ENCODE assay signal across 8 mouse cellular contexts in the genomic region with DNA sequence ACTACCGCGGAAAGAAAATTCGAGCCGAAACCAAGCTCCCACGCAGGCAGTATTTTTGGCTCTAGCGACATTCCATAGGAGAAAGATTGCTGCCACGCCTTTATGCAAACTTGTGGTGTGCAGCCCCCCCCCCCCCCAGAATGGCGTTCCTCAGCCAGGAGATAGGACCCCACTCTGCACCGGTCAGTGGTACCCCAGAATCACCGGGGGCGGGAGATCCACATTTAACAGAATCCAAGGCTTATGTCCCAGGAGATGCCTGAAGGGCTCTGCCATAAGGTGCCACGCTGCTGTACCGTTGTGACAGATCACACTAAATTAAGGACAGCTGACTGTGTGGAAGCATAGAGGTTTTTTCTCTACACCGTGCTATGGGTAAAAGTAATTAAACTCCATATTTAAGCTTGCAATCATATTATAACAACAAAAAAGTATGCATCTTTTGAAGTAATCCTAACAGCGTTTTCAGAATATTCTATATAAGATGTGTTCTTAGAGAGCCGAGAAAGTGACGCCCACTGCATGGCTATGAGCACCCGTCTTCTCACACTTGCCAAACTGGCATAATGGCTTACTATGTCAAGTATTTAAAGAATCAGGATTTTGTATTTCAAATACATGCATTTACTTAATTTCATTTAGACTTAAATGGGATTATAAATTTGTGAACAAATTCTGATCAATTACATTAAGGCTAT.
A peak's percentile ranks its signal among the peaks of the same experiment; 100 is the strongest.
DNase-seq lines count a peak whose midpoint lies in the region; ATAC-seq and TF ChIP-seq lines count a peak whose summit lies in the region.

No protein-coding gene starts in this region.

- no peak for TF ChIP-seq POLR2A in lung, adult 2 months (IDR thresholded peaks at IDR 0.05; ENCODE audit: borderline replicate concordance, extremely low read depth, low read depth, low read length)

- no peaks in the 10 kb centered on the region for H3K36me3 ChIP-seq in embryonic facial prominence, embryonic 11.5 days (replicated peaks; ENCODE audit: control insufficient read depth, insufficient read depth, low read depth, low read length)
- no peaks in the 10 kb centered on the region for H3K36me3 ChIP-seq in hindbrain, embryonic 16.5 days (ENCODE audit: control insufficient read depth, insufficient read depth, low read length)
- H3K36me3 ChIP-seq in midbrain, postnatal 0 days (ENCODE audit: insufficient read depth, low read length), result no peaks in the 10 kb centered on the region

- peak; percentile 63; the same call in 1 of the 2 replicates for ATAC-seq in embryonic facial prominence, embryonic 11.5 days (replicated peaks; ENCODE audit: insufficient number of reproducible peaks, low FRiP score, low TSS enrichment, low read depth)
- peak; percentile 68 for ATAC-seq in hindbrain, embryonic 16.5 days
- peak; percentile 71 for ATAC-seq in midbrain, postnatal 0 days (ENCODE audit: low FRiP score)

- no peaks in the 10 kb centered on the region for H3K27me3 ChIP-seq in embryonic facial prominence, embryonic 11.5 days (ENCODE audit: control insufficient read depth, insufficient read depth, low read length)
- no peaks in the 10 kb centered on the region for H3K27me3 ChIP-seq in hindbrain, embryonic 16.5 days (replicated peaks; ENCODE audit: control insufficient read depth, insufficient read depth, low read length)
- H3K27me3 ChIP-seq in midbrain, postnatal 0 days (ENCODE audit: insufficient read depth, low read length), result no peaks in the 10 kb centered on the region

- DNase-seq in lung, adult 2 months, result no peak
- no peak for DNase-seq in lung, postnatal 14 days
- peak; percentile 21 for DNase-seq in embryonic facial prominence, embryonic 11.5 days (ENCODE audit: low spot score)
- DNase-seq in midbrain, postnatal 0 days (ENCODE audit: low spot score), result peak; percentile 45
- DNase-seq in spleen, postnatal 10 days (ENCODE audit: low spot score in 2 of 2), result no peak
- DNase-seq in thymus, postnatal 10 days (ENCODE audit: low spot score in 2 of 2), result no peak
- DNase-seq in frontal cortex, postnatal 14 days (ENCODE audit: low spot score in 2 of 2), result no peak

- H3K4me2 ChIP-seq in embryonic facial prominence, embryonic 11.5 days (ENCODE audit: low read depth, low read length), result peak overlapping the region; percentile 57
- H3K4me2 ChIP-seq in hindbrain, embryonic 16.5 days (ENCODE audit: low read length), result peak overlapping the region; percentile 59
- H3K4me2 ChIP-seq in midbrain, postnatal 0 days (ENCODE audit: low read depth, low read length, poor library complexity, severe bottlenecking), result peak overlapping the region; percentile 75

- no peaks in the 10 kb centered on the region for H3K4me1 ChIP-seq in lung, adult 2 months (ENCODE audit: control insufficient read depth, insufficient read depth, low read length)
- H3K4me1 ChIP-seq in embryonic facial prominence, embryonic 11.5 days (ENCODE audit: control insufficient read depth, insufficient read depth, low read length), result peaks cover 2% of the 10 kb centered on the region; the same call in 1 of the 2 replicates
- H3K4me1 ChIP-seq in hindbrain, embryonic 16.5 days (ENCODE audit: control insufficient read depth, insufficient read depth, low read depth, low read length), result peaks cover 14% of the 10 kb centered on the region
- no peaks in the 10 kb centered on the region for H3K4me1 ChIP-seq in midbrain, postnatal 0 days (ENCODE audit: insufficient read depth, low read length)

- peak overlapping the region; percentile 71 for H3K4me3 ChIP-seq in lung, adult 2 months (replicated peaks; ENCODE audit: extremely low read depth, low read depth, low read length)
- H3K4me3 ChIP-seq in embryonic facial prominence, embryonic 11.5 days (ENCODE audit: low read depth, low read length), result peak overlapping the region; percentile 49
- H3K4me3 ChIP-seq in hindbrain, embryonic 16.5 days (ENCODE audit: low read length), result peak overlapping the region; percentile 41
- H3K4me3 ChIP-seq in midbrain, postnatal 0 days (ENCODE audit: low read depth, low read length), result peak overlapping the region; percentile 45

- no peaks in the 10 kb centered on the region for H3K9me3 ChIP-seq in embryonic facial prominence, embryonic 11.5 days (replicated peaks; ENCODE audit: control insufficient read depth, low read length)
- no peaks in the 10 kb centered on the region for H3K9me3 ChIP-seq in hindbrain, embryonic 16.5 days (ENCODE audit: control insufficient read depth, low read length)
- H3K9me3 ChIP-seq in midbrain, postnatal 0 days (ENCODE audit: low read length), result no peaks in the 10 kb centered on the region

- peak overlapping the region; percentile 74 for H3K9ac ChIP-seq in embryonic facial prominence, embryonic 11.5 days (replicated peaks; ENCODE audit: low read length)
- peak overlapping the region; percentile 73 for H3K9ac ChIP-seq in hindbrain, embryonic 16.5 days (ENCODE audit: low read depth, low read length)
- H3K9ac ChIP-seq in midbrain, postnatal 0 days (replicated peaks; ENCODE audit: low read length, poor library complexity, severe bottlenecking), result peak overlapping the region; percentile 60

- WGBS in lung, adult 2 months, result 17% methylated on average over 18 of the region's 18 CpGs
- WGBS in embryonic facial prominence, embryonic 11.5 days, result 3% methylated on average over 18 of the region's 18 CpGs
- WGBS in hindbrain, embryonic 16.5 days, result 2% methylated on average over 17 of the region's 18 CpGs
- WGBS in midbrain, postnatal 0 days, result 3% methylated on average over 18 of the region's 18 CpGs

- peak overlapping the region; percentile 83 for H3K27ac ChIP-seq in embryonic facial prominence, embryonic 11.5 days (replicated peaks; ENCODE audit: low read depth, low read length)
- peak overlapping the region; percentile 87 for H3K27ac ChIP-seq in hindbrain, embryonic 16.5 days (ENCODE audit: low read depth, low read length)
- H3K27ac ChIP-seq in midbrain, postnatal 0 days (ENCODE audit: low read depth, low read length), result peak overlapping the region; percentile 92

- no peak for TF ChIP-seq CTCF in lung, adult 2 months (IDR thresholded peaks at IDR 0.05; ENCODE audit: insufficient read depth, low read length)
- TF ChIP-seq CTCF in midbrain, postnatal 0 days (IDR thresholded peaks at IDR 0.05), result no peak

Comparison
In these comparisons a context has a peak if more than half of its experiments do, and no peak if none do; other contexts are left out.
1. DNase-seq: peak in embryonic facial prominence, embryonic 11.5 days (single experiment) and midbrain, postnatal 0 days (single experiment); none in lung, adult 2 months (single experiment), lung, postnatal 14 days (single experiment), spleen, postnatal 10 days (0 of 2), thymus, postnatal 10 days (0 of 2) and frontal cortex, postnatal 14 days (0 of 2).
2. Peak in every context shown above with its lines, with median percentiles within 50 percentile points of each other: H3K4me3 ChIP-seq, ATAC-seq, H3K27ac ChIP-seq, H3K4me2 ChIP-seq and H3K9ac ChIP-seq.